ENCODE assay signal across 8 mouse cellular contexts in the genomic region with DNA sequence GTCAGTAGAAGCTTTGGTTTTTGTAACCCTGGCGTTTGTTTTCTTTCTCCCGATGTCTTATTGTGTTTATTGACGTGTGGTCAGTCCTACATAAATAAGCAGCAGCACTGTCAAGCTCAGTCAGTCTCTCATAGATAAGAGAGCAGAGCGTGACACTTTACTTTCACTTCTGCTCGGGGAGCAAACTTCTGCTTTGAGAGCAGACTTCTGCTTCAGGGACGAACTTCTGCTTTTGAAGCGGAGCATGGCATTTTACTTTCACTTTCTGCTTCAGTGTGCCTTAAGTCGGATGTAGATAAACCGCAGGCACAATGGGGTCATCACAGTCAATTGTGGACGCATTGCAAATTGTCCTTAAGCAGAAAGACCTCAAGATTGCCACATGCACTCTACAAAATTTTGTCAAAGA.
DNase-seq lines count a peak whose midpoint lies in the region.

No protein-coding gene starts in this region.

- peak; percentile 66 for DNase-seq in layer of hippocampus, adult 9-11 months
- no peak for DNase-seq in layer of hippocampus, postnatal 14 days (ENCODE audit: low spot score in 2 of 2)
- DNase-seq in heart, adult 9 months (ENCODE audit: low spot score in 2 of 2) = peak; percentile 39 to 50
- DNase-seq in lung, postnatal 36 days = peak; percentile 78
- DNase-seq in thymus, postnatal 25 days = peak; percentile 53
- no peak for DNase-seq in right cerebral cortex, postnatal 14 days
- DNase-seq in ovary, postnatal 36 days (ENCODE audit: low spot score) = no peak
- no peak for DNase-seq in right cerebral cortex, postnatal 4 days

Comparison
In these comparisons a context has a peak if more than half of its experiments do, and no peak if none do; other contexts are left out.
1. DNase-seq: peak in layer of hippocampus, adult 9-11 months (single experiment), heart, adult 9 months (2 of 2), lung, postnatal 36 days (single experiment) and thymus, postnatal 25 days (single experiment); none in layer of hippocampus, postnatal 14 days (0 of 2), right cerebral cortex, postnatal 14 days (single experiment), ovary, postnatal 36 days (single experiment) and right cerebral cortex, postnatal 4 days (single experiment).